Mouse (Mus musculus): ENCODE results near the gene Hist1h2aa.

- TF ChIP-seq POLR2A (IDR thresholded peaks at IDR 0.05; ENCODE audit: low read depth, low read length) (no peak), CTCF (IDR thresholded peaks at IDR 0.05; ENCODE audit: borderline replicate concordance, insufficient read depth, low read length) (no peak)
Observed at GRCm38 (mm10) chr13:23911335-23911734, 22.9 kb upstream of the Hist1h2aa start.

Measured in embryonic fibroblast, embryonic 13.5 days (primary cell).